Mouse (Mus musculus) hindbrain, embryonic 14.5 days (tissue): ENCODE data around the gene Endov. TPM values are rescaled to one million over a fixed set of nuclear protein-coding genes. Genes with fewer than 3 reads are reported as not detected.

Source experiments
- ATAC-seq: fragments of 200-750 bp; cut with Nextera tagmentation; 2 replicates; pipeline ENCODE4 v1.8.0; 2017; ENCODE audit warnings: moderate number of reproducible peaks, mild to moderate bottlenecking, moderate TSS enrichment, moderate library complexity; ENCODE audit not compliant: low FRiP score
- DNase-seq: peaks from one replicate; pipeline ENCODE4 v3.0.0-alpha.2; 2015; ENCODE audit warnings: low spot score
- H3K27ac ChIP-seq: fragments of 300-500 bp; sonication (generic); 2 replicates; pipeline ENCODE4 v1.5.1; 2014; ENCODE audit warnings: mild to moderate bottlenecking, moderate library complexity
- H3K27me3 ChIP-seq: fragments of 300-500 bp; sonication (generic); 2 replicates; pipeline ENCODE4 v1.6.1; 2014; ENCODE audit warnings: mild to moderate bottlenecking, low read length, mixed read lengths; ENCODE audit not compliant: control insufficient read depth, insufficient read depth
- H3K36me3 ChIP-seq: fragments of 300-500 bp; sonication (generic); replicated peaks from 2 replicates; pipeline ENCODE4 v1.6.1; 2014; ENCODE audit not compliant: control insufficient read depth, insufficient read depth
- H3K4me1 ChIP-seq: fragments of 300-500 bp; sonication (generic); replicated peaks from 2 replicates; pipeline ENCODE4 v1.6.1; 2014; ENCODE audit warnings: antibody characterized with exemption, low read length, mixed read lengths; ENCODE audit not compliant: control insufficient read depth, insufficient read depth
- H3K4me2 ChIP-seq: fragments of 300-500 bp; sonication (generic); replicated peaks from 2 replicates; pipeline ENCODE4 v1.6.1; 2014; ENCODE audit warnings: mild to moderate bottlenecking, moderate library complexity
- H3K4me3 ChIP-seq: fragments of 300-500 bp; sonication (generic); replicated peaks from 2 replicates; pipeline ENCODE4 v1.5.1; 2014; ENCODE audit warnings: mild to moderate bottlenecking, low read length
- H3K9ac ChIP-seq: fragments of 300-500 bp; sonication (generic); 2 replicates; pipeline ENCODE4 v1.6.1; 2014
- H3K9me3 ChIP-seq: fragments of 300-500 bp; sonication (generic); 2 replicates; pipeline ENCODE4 v1.6.1; 2016; ENCODE audit warnings: low read length; ENCODE audit not compliant: control insufficient read depth
- WGBS: fragments of 180-500 bp; shearing (Covaris S2); extraction: QIAGEN DNeasy Blood & Tissue Kit; methylation state at CpG from one replicate; pipeline ENCODE4 v1.1.7; 2014; 5-methylcytosine and 5-hydroxymethylcytosine counted together
- polyA plus RNA-seq: library from polyadenylated mRNA; unstranded; fragments of >200 nt; fragmentation: Nextera tagmentation; extraction: Ambion mirVana; gene quantifications from 2 replicates; pipeline ENCODE4 v1.2.1, GENCODE M21; 2014

The Endov gene
- polyA plus RNA-seq = 11.4 and 15.9 TPM in 2 replicates

GRCm38 (mm10) chr11:119490861-119491689 lies at the start of gene Endov:
TSS of gene Endov (plus strand) at chr11:119491347.
- under 1% methylated on average over 66 of the region's 66 CpGs for WGBS

DNA sequence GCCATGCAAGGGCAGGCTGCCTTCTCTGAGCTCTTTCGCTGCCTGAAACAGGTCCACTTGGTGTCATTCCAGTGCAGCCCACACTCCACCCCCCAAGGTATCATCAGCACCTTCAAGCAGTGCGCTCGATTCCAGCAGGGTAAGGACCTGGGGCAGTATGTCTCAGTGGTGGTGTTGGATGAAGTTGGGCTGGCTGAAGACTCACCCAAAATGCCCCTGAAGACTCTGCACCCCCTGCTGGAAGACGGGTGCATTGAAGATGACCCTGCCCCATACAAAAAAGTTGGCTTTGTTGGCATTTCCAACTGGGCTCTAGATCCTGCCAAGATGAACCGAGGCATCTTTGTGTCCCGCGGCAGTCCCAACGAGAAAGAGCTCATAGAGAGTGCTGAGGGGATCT lies 48.9 kb upstream of the Endov start:
- no peak overlapping the region for H3K4me3 ChIP-seq
- no peaks in the 10 kb centered on the region for H3K4me1 ChIP-seq
- H3K27ac ChIP-seq = no peak overlapping the region
- H3K9ac ChIP-seq = no peak overlapping the region
- 91% methylated on average over 8 of the region's 8 CpGs for WGBS
- no peaks in the 10 kb centered on the region for H3K9me3 ChIP-seq
- no peaks in the 10 kb centered on the region for H3K27me3 ChIP-seq
- H3K4me2 ChIP-seq = no peak overlapping the region
- ATAC-seq (no peak), DNase-seq (no peak)
- no peaks in the 10 kb centered on the region for H3K36me3 ChIP-seq

More at GRCm38 (mm10) chr11:119490861-119491689, at the start of gene Endov:
- Histone ChIP-seq H3K27ac (peak within 1 kb of the TSS; percentile 91), H3K9me3 (no peaks in the 10 kb centered on the region), H3K27me3 (no peaks in the 10 kb centered on the region), H3K9ac (peak within 1 kb of the TSS; percentile 95), H3K4me3 (peak within 1 kb of the TSS; percentile 81), H3K4me1 (peaks cover 15% of the 10 kb centered on the region), H3K36me3 (0 out of 2 replicates have a peak, but pooled peaks cover under 1% of the 10 kb centered on the region), H3K4me2 (peak within 1 kb of the TSS; percentile 95)
- DNase-seq (peak; percentile 100), ATAC-seq (peak; percentile 96)

DNA sequence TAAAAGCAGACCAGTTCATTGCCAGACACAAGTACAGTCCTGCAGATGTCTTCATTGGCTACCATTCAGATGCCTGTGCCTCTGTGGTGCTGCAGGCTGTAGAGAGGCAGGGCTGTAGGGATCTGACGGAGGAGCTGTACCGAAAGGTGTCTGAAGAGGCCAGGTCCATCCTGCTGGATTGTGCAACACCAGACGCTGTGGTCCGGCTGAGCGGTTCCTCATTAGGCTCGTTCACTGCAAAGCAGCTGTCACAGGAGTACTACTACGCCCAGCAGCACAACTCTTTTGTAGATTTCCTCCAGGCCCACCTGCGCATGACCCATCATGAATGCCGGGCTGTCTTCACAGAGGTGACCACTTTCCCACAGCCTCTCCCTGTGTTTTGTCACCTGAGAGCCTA lies 47.7 kb upstream of the Endov start:
- ATAC-seq = no peak

DNA sequence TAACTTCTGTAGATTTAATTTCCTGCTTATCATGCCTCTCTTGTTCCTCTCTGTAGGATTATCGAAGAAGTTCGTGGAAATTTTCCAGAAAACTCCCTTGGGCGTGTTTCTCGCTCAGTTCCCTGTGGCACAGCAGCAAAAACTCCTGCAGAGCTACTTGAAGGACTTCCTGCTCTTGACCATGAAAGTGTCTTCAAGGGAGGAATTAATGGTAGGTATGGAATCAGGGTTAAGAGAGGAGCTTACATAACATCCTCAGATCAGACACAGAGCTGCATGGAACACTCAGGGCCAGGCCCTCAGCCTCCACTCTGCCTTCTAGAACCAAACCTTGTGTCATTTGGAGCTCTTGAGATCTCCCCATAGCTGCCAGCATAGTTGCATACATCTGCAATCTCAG lies 35.0 kb upstream of the Endov start:
- 83% methylated on average over 4 of the region's 4 CpGs for WGBS
- H3K27me3 ChIP-seq = no peaks in the 10 kb centered on the region
- DNase-seq = no peak
- H3K9ac ChIP-seq = no peak overlapping the region
- no peak for ATAC-seq
- H3K27ac ChIP-seq = no peak overlapping the region
- no peak overlapping the region for H3K4me3 ChIP-seq
- no peaks in the 10 kb centered on the region for H3K36me3 ChIP-seq
- no peaks in the 10 kb centered on the region for H3K9me3 ChIP-seq
- no peaks in the 10 kb centered on the region for H3K4me1 ChIP-seq
- H3K4me2 ChIP-seq = no peak overlapping the region

More for the DNA sequence above, 47.7 kb upstream of the Endov start:
- no peaks in the 10 kb centered on the region for H3K36me3 ChIP-seq
- 94% methylated on average over 9 of the region's 9 CpGs for WGBS
- no peaks in the 10 kb centered on the region for H3K4me1 ChIP-seq
- no peak for DNase-seq
- no peaks in the 10 kb centered on the region for H3K9me3 ChIP-seq
- no peak overlapping the region for H3K27ac ChIP-seq
- H3K9ac ChIP-seq = no peak overlapping the region
- H3K4me3 ChIP-seq = no peak overlapping the region
- H3K27me3 ChIP-seq = no peaks in the 10 kb centered on the region
- no peak overlapping the region for H3K4me2 ChIP-seq

- Histone ChIP-seq H3K9ac (no peak overlapping the region), H3K4me1 (no peaks in the 10 kb centered on the region), H3K36me3 (no peaks in the 10 kb centered on the region), H3K27me3 (no peaks in the 10 kb centered on the region), H3K9me3 (no peaks in the 10 kb centered on the region), H3K4me3 (no peak overlapping the region), H3K4me2 (no peak overlapping the region), H3K27ac (no peak overlapping the region)
- DNase-seq (no peak), ATAC-seq (no peak)
- 97% methylated on average over 4 of the region's 4 CpGs for WGBS
These were observed 13.3 kb upstream of the Endov start for GRCm38 (mm10) chr11:119477876-119478275.

DNA sequence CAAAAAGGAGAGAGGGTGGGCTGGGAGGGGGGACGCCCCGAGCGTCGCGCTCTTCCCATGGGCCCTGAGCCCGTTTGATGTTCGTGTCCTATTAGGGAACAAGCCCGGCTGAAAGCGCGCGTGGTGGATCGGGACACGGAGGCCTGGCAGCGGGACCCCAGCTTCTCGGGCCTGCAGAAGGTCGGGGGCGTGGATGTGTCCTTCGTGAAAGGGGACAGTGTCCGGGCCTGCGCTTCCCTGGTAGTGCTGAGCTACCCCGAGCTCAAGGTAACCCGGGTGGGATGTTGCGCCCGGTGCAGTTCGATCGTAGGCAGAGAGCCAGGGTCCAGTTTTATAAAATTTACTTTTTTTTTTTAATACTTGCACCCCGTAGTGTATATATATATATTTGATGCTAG lies 542 bp downstream of the Endov start:
- H3K9me3 ChIP-seq = no peaks in the 10 kb centered on the region
- H3K4me1 ChIP-seq = peaks cover 15% of the 10 kb centered on the region
- H3K27ac ChIP-seq = peak overlapping the region; percentile 91
- 7% methylated on average over 26 of the region's 27 CpGs for WGBS
- peak overlapping the region; percentile 95 for H3K9ac ChIP-seq
- H3K4me3 ChIP-seq = peak overlapping the region; percentile 81
- ATAC-seq (peak; percentile 32; the same call in 1 of the 2 replicates), DNase-seq (no peak)
- peak overlapping the region; percentile 95 for H3K4me2 ChIP-seq
- no peaks in the 10 kb centered on the region for H3K27me3 ChIP-seq
- H3K36me3 ChIP-seq = 0 out of 2 replicates have a peak, but pooled peaks cover 6% of the 10 kb centered on the region

DNA sequence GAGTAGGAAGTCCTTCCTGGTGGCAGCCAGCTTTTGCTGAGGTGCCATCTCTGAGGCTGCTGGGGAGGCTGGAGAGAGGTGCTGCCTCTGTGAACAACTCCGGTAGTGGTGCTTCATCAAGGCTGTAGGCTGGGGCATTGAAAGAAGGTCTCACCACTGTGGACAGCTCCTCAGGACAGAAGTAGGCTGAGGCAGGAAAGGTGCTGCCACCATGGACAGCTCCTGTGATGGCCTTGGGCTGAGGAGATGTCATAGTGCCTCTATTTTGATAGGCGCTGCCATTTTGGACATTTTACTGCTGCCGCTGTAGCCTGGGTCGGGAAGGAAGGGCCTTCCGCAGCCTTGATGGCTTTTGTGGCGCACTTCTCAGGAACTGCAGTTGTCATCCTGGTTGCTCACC lies 1.7 kb downstream of the Endov start:
- ATAC-seq = no peak
- peak overlapping the region; percentile 81 for H3K4me3 ChIP-seq
- no peak for DNase-seq
- peak overlapping the region; percentile 95; the same call in 1 of the 2 replicates for H3K9ac ChIP-seq
- no peaks in the 10 kb centered on the region for H3K27me3 ChIP-seq
- 0 out of 2 replicates have a peak, but pooled peaks cover 6% of the 10 kb centered on the region for H3K36me3 ChIP-seq
- H3K4me2 ChIP-seq = peak overlapping the region; percentile 95
- H3K9me3 ChIP-seq = no peaks in the 10 kb centered on the region
- H3K27ac ChIP-seq = no peak overlapping the region
- WGBS = 97% methylated on average over 6 of the region's 6 CpGs
- peaks cover 15% of the 10 kb centered on the region for H3K4me1 ChIP-seq

- no peaks in the 10 kb centered on the region for H3K9me3 ChIP-seq
- no peak overlapping the region for H3K27ac ChIP-seq
- H3K9ac ChIP-seq = no peak overlapping the region
- no peak overlapping the region for H3K4me3 ChIP-seq
- ATAC-seq = no peak
- WGBS = 93% methylated on average over 4 of the region's 4 CpGs
- H3K27me3 ChIP-seq = no peaks in the 10 kb centered on the region
- H3K4me2 ChIP-seq = no peak overlapping the region
- 0 out of 2 replicates have a peak, but pooled peaks cover 6% of the 10 kb centered on the region for H3K36me3 ChIP-seq
- peaks cover 15% of the 10 kb centered on the region for H3K4me1 ChIP-seq
- DNase-seq = no peak
These were observed 2.4 kb downstream of the Endov start for GRCm38 (mm10) chr11:119493516-119493915.

- WGBS = 94% methylated on average over 5 of the region's 5 CpGs
- Histone ChIP-seq H3K4me3 (no peak overlapping the region), H3K9ac (no peak overlapping the region), H3K27ac (no peak overlapping the region), H3K4me1 (peaks cover 12% of the 10 kb centered on the region), H3K9me3 (no peaks in the 10 kb centered on the region), H3K36me3 (peaks cover 17% of the 10 kb centered on the region; the same call in 1 of the 2 replicates), H3K4me2 (no peak overlapping the region), H3K27me3 (no peaks in the 10 kb centered on the region)
- no peak for ATAC-seq
- DNase-seq = no peak
These were observed 5.0 kb downstream of the Endov start for GRCm38 (mm10) chr11:119496147-119496546.
